Comparison of ENCODE assay signal across 15 mouse cellular contexts in genomic region chr9:44495810-44496344, GRCm38 (mm10). TPM values are rescaled to one million over a fixed set of nuclear protein-coding genes. Genes with fewer than 3 reads are reported as not detected.
DNase-seq lines count a peak whose midpoint lies in the region; ATAC-seq and TF ChIP-seq lines count a peak whose summit lies in the region.
"Had no signal": no experiment of that assay in that cellular context is flagged by ENCODE, and none has a peak within 500 bp of the region (broad histone marks: within the 10 kb centered on the region; RNA-seq: fewer than 3 reads in every experiment).

No protein-coding gene starts in this region.

- no peak for TF ChIP-seq POLR2A in spleen, adult 2 months (IDR thresholded peaks at IDR 0.05; ENCODE audit: low read depth, low read length)

- 87% methylated on average over 10 of the region's 10 CpGs for WGBS in hindbrain, embryonic 10.5 days
- WGBS in hindbrain, embryonic 12.5 days: 88% methylated on average over 10 of the region's 10 CpGs
- 81% methylated on average over 10 of the region's 10 CpGs for WGBS in spleen, adult 2 months

- peaks cover 27% of the 10 kb centered on the region for H3K27me3 ChIP-seq in hindbrain, embryonic 10.5 days (ENCODE audit: insufficient read depth, poor library complexity, severe bottlenecking)
- peaks cover 5% of the 10 kb centered on the region; the same call in 1 of the 2 replicates for H3K27me3 ChIP-seq in hindbrain, embryonic 12.5 days
- no peaks in the 10 kb centered on the region for H3K27me3 ChIP-seq in spleen, adult 2 months (ENCODE audit: control insufficient read depth, insufficient read depth, low read length)
- H3K27me3 ChIP-seq: midbrain, embryonic 15.5 days; neural tube, embryonic 15.5 days; Patski had no signal

- ATAC-seq in hindbrain, embryonic 12.5 days (ENCODE audit: low FRiP score): no peak
- ATAC-seq: midbrain, embryonic 15.5 days; Patski had no signal

- H3K9me3 ChIP-seq in hindbrain, embryonic 10.5 days: no peaks in the 10 kb centered on the region
- no peaks in the 10 kb centered on the region for H3K9me3 ChIP-seq in hindbrain, embryonic 12.5 days (replicated peaks)
- H3K9me3 ChIP-seq: liver, embryonic 15.5 days; midbrain, embryonic 15.5 days; neural tube, embryonic 15.5 days had no signal

- H3K4me2 ChIP-seq in hindbrain, embryonic 12.5 days (replicated peaks): no peak overlapping the region
- H3K4me2 ChIP-seq: liver, embryonic 15.5 days; midbrain, embryonic 15.5 days; neural tube, embryonic 15.5 days had no signal

- H3K9ac ChIP-seq in hindbrain, embryonic 12.5 days: no peak overlapping the region
- H3K9ac ChIP-seq: liver, embryonic 15.5 days; midbrain, embryonic 15.5 days; neural tube, embryonic 15.5 days had no signal

- TF ChIP-seq CTCF in spleen, adult 2 months (IDR thresholded peaks at IDR 0.05; ENCODE audit: extremely low read depth, insufficient read depth, insufficient read length, insufficient replicate concordance): no peak

- no peak overlapping the region for H3K4me3 ChIP-seq in hindbrain, embryonic 10.5 days
- H3K4me3 ChIP-seq in hindbrain, embryonic 12.5 days: no peak overlapping the region
- no peak overlapping the region for H3K4me3 ChIP-seq in spleen, adult 2 months (ENCODE audit: extremely low read depth, insufficient read depth, insufficient read length)
- H3K4me3 ChIP-seq: liver, embryonic 15.5 days; midbrain, embryonic 15.5 days; neural tube, embryonic 15.5 days had no signal

- H3K27ac ChIP-seq in hindbrain, embryonic 10.5 days: peak overlapping the region; percentile 80; the same call in 1 of the 2 replicates
- H3K27ac ChIP-seq in hindbrain, embryonic 12.5 days: no peak overlapping the region
- H3K27ac ChIP-seq in spleen, adult 2 months (ENCODE audit: insufficient read depth, low read length): 0 out of 2 replicates have a peak overlapping the region, but pooled peaks have one; percentile 4
- H3K27ac ChIP-seq: liver, embryonic 15.5 days; midbrain, embryonic 15.5 days had no signal

- H3K36me3 ChIP-seq in hindbrain, embryonic 10.5 days: peaks cover 5% of the 10 kb centered on the region; the same call in 1 of the 2 replicates
- H3K36me3 ChIP-seq in hindbrain, embryonic 12.5 days: 0 out of 2 replicates have a peak, but pooled peaks cover 4% of the 10 kb centered on the region
- H3K36me3 ChIP-seq in spleen, adult 2 months (ENCODE audit: control insufficient read depth, insufficient read depth, low read length): peaks cover 4% of the 10 kb centered on the region; the same call in 1 of the 2 replicates
- H3K36me3 ChIP-seq: liver, embryonic 15.5 days; midbrain, embryonic 15.5 days had no signal

- H3K4me1 ChIP-seq in hindbrain, embryonic 10.5 days (replicated peaks): peaks cover 96% of the 10 kb centered on the region
- H3K4me1 ChIP-seq in hindbrain, embryonic 12.5 days: peaks cover 86% of the 10 kb centered on the region
- H3K4me1 ChIP-seq in spleen, adult 2 months (ENCODE audit: control insufficient read depth, insufficient read depth, insufficient read length): peaks cover 54% of the 10 kb centered on the region

- peak; percentile 25 for DNase-seq in cerebellum, adult 9-11 months
- DNase-seq in cerebellum, adult 11-12 months: no peak
- no peak for DNase-seq in hindbrain, embryonic 10.5 days (ENCODE audit: low spot score)
- no peak for DNase-seq in spleen, adult 2 months (ENCODE audit: low read depth in 1 of 2, low spot score in 2 of 2)
- no peak for DNase-seq in spleen, adult 18-20 months
- DNase-seq in adrenal gland, adult 2 months: no peak
- no peak for DNase-seq in T-cell, adult 2 months (ENCODE audit: low spot score)
- DNase-seq: adrenal gland, postnatal 25 days; kidney, adult 8-10 months had no signal

RNA-seq across cellular contexts. Expression of gene Bcl9l, which starts 13.3 kb away (rescaled TPM):
- polyA plus RNA-seq in hindbrain, embryonic 10.5 days (2016; fragmentation: Nextera tagmentation; extraction: Ambion mirVana): 4.6 and 7.3 TPM in 2 replicates
- 12.3 and 15.5 TPM in 2 replicates for polyA plus RNA-seq in hindbrain, embryonic 12.5 days (2016; fragmentation: Nextera tagmentation; extraction: Ambion mirVana)
- 42.2 and 50.3 TPM in 2 replicates for polyA plus RNA-seq in spleen, adult 2 months (2012; rRNA removed)
- total RNA-seq in adrenal gland, adult 2 months (2021): 10 to 100 TPM; 41.9 to 61.1 TPM
- 62.7 and 64.5 TPM in 2 replicates for polyA plus RNA-seq in adrenal gland, adult 2 months (2012; rRNA removed)

RNA-seq across cellular contexts. Expression of gene Upk2, which starts 41.1 kb away (rescaled TPM):
- polyA plus RNA-seq in hindbrain, embryonic 10.5 days (2016; fragmentation: Nextera tagmentation; extraction: Ambion mirVana): 0.14 TPM in 1 of 2 replicates, not detected in the other
- not detected in 2 replicates for polyA plus RNA-seq in hindbrain, embryonic 12.5 days (2016; fragmentation: Nextera tagmentation; extraction: Ambion mirVana)
- polyA plus RNA-seq in spleen, adult 2 months (2012; rRNA removed): not detected in 2 replicates
- not detected for total RNA-seq in adrenal gland, adult 2 months (2021)
- not detected in 2 replicates for polyA plus RNA-seq in adrenal gland, adult 2 months (2012; rRNA removed)
- total RNA-seq: adrenal gland, postnatal 25 days; layer of hippocampus, postnatal 14 days had no signal
- polyA plus RNA-seq: liver, embryonic 15.5 days; midbrain, embryonic 15.5 days; neural tube, embryonic 15.5 days; Patski had no signal

RNA-seq across cellular contexts. Expression of gene Foxr1, which starts 54.9 kb away (rescaled TPM):
- polyA plus RNA-seq in hindbrain, embryonic 10.5 days (2016; fragmentation: Nextera tagmentation; extraction: Ambion mirVana): not detected in 2 replicates
- not detected in 2 replicates for polyA plus RNA-seq in hindbrain, embryonic 12.5 days (2016; fragmentation: Nextera tagmentation; extraction: Ambion mirVana)
- 0.09 and 0.15 TPM in 2 replicates for polyA plus RNA-seq in spleen, adult 2 months (2012; rRNA removed)
- not detected for total RNA-seq in adrenal gland, adult 2 months (2021)
- not detected in 2 replicates for polyA plus RNA-seq in adrenal gland, adult 2 months (2012; rRNA removed)
- total RNA-seq: adrenal gland, postnatal 25 days; layer of hippocampus, postnatal 14 days had no signal
- polyA plus RNA-seq: liver, embryonic 15.5 days; midbrain, embryonic 15.5 days; neural tube, embryonic 15.5 days; Patski had no signal
